Mouse (Mus musculus) 3T3-L1 (cell line): ENCODE measurements around the gene Nat8f4.
"Not testable (repeated sequence)": the region's sequence is repeated elsewhere in the genome, so short reads cannot be mapped to it uniquely, and the experiment has no call there.

Experiments
- DNase-seq: peaks from one replicate; pipeline ENCODE4 v3.0.0-alpha.2; 2015; ENCODE audit warnings: low read depth, low spot score

The Nat8f4 gene

GRCm38 (mm10) chr6:85904642-85905061, at the start of gene Nat8f4:
Nat8f4 (minus strand) TSS chr6:85904884.
- DNase-seq: not testable (repeated sequence)

GRCm38 (mm10) chr6:85948549-85948948, 43.9 kb upstream of the Nat8f4 start:
- DNase-seq: no peak

- no peak for DNase-seq
Measured at GRCm38 (mm10) chr6:85942469-85942868, 37.8 kb upstream of the Nat8f4 start.

- no peak for DNase-seq
Measured at GRCm38 (mm10) chr6:85938701-85939100, 34.0 kb upstream of the Nat8f4 start.

- peak; percentile 91 for DNase-seq
Measured at GRCm38 (mm10) chr6:85936508-85937465, 32.1 kb upstream of the Nat8f4 start.

- no peak for DNase-seq
Measured at GRCm38 (mm10) chr6:85935646-85936045, 31.0 kb upstream of the Nat8f4 start.

GRCm38 (mm10) chr6:85934047-85934446, 29.4 kb upstream of the Nat8f4 start:
- DNase-seq: no peak

- DNase-seq: no peak
Measured at GRCm38 (mm10) chr6:85929312-85929711, 24.6 kb upstream of the Nat8f4 start.

- no peak for DNase-seq
Measured at GRCm38 (mm10) chr6:85927476-85928464, 23.1 kb upstream of the Nat8f4 start.

- DNase-seq: no peak
Measured at GRCm38 (mm10) chr6:85926709-85927108, 22.0 kb upstream of the Nat8f4 start.

GRCm38 (mm10) chr6:85923643-85924042, 19.0 kb upstream of the Nat8f4 start:
- no peak for DNase-seq

GRCm38 (mm10) chr6:85919401-85919800, 14.7 kb upstream of the Nat8f4 start:
- DNase-seq: no peak

GRCm38 (mm10) chr6:85918341-85918740, 13.7 kb upstream of the Nat8f4 start:
- not testable (repeated sequence) for DNase-seq

GRCm38 (mm10) chr6:85916596-85916995, 11.9 kb upstream of the Nat8f4 start:
- no peak for DNase-seq

GRCm38 (mm10) chr6:85915539-85916513, 11.1 kb upstream of the Nat8f4 start, which contains the start of gene Nat8f1:
Nat8f1 (minus strand) TSS chr6:85915687.
- DNase-seq: peak; percentile 94

- no peak for DNase-seq
Measured at GRCm38 (mm10) chr6:85915141-85915538, 10.5 kb upstream of the Nat8f4 start.

- DNase-seq: no peak
Measured at GRCm38 (mm10) chr6:85911587-85911986, 6.9 kb upstream of the Nat8f4 start, which contains the start of gene Tprkb. Tprkb (plus strand) TSS chr6:85911865.

- no peak for DNase-seq
Measured at GRCm38 (mm10) chr6:85909704-85910103, 5.0 kb upstream of the Nat8f4 start.

GRCm38 (mm10) chr6:85908341-85908740, 3.7 kb upstream of the Nat8f4 start:
- DNase-seq: no peak

- DNase-seq: not testable (repeated sequence)
Measured at GRCm38 (mm10) chr6:85906911-85907351, 2.2 kb upstream of the Nat8f4 start.
